Comparison of ENCODE assay signal across 8 mouse cellular contexts in the genomic region with DNA sequence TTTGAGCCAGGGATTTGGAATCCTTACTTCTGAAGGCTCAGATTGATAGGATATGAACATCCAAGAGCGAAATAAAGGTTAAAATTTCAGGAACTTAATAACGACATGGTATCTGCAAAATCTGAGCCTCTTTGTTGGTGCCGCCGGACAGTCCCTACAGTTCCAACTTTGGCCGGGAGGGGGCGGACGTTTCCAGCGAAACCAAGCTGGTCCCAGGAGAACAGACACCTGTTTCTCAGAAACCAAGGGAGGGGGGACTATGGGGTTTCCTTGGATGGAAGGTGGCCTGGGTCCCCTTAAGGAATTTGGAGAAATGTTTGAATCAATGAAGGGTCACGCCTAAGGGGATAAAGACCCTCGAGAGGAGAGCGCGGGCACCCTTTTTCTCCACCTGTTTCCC. TPM values are rescaled to one million over a fixed set of nuclear protein-coding genes. Genes with fewer than 3 reads are reported as not detected.
A peak's percentile ranks its signal among the peaks of the same experiment; 100 is the strongest.
DNase-seq lines count a peak whose midpoint lies in the region; ATAC-seq lines count a peak whose summit lies in the region.

No protein-coding gene starts in this region.

- no peak for ATAC-seq in CD4-positive, CD25-positive, alpha-beta regulatory T cell, adult 4 months
- peak; percentile 45 for ATAC-seq in megakaryocyte progenitor cell, adult 5-6 weeks (replicated peaks; ENCODE audit: poor library complexity)

- intact Hi-C loops in gastrocnemius, postnatal 36 days (cut with DNase I): loop anchor here (2.0 kb wide), 1 partner anchor 82 kb away; no protein-coding TSS in a partner anchor

- DNase-seq in CD4-positive, CD25-positive, alpha-beta regulatory T cell, adult 2 months (ENCODE audit: low read depth, low spot score): peak; percentile 86
- peak; percentile 79 for DNase-seq in NIH3T3 (ENCODE audit: low read depth)
- peak; percentile 87 to 90 for DNase-seq in cerebellum, postnatal 36 days
- DNase-seq in gastrocnemius, postnatal 36 days: peak; percentile 69 to 73
- peak; percentile 83 for DNase-seq in layer of hippocampus, postnatal 14 days (ENCODE audit: low spot score in 2 of 2)
- DNase-seq in spleen, postnatal 36 days (ENCODE audit: low spot score in 2 of 2): peak; percentile 62 to 69

RNA-seq across cellular contexts. Expression of a gene that starts 5.3 kb away (rescaled TPM):
- not detected for polyA plus RNA-seq in CD4-positive, CD25-positive, alpha-beta regulatory T cell, adult 4 months (2017; shearing (Covaris generic))
- under 1 TPM; 0.20 to 0.30 TPM for total RNA-seq in gastrocnemius, postnatal 36 days (2021)
- 10 to 100 TPM; 80.1 to 83.1 TPM for total RNA-seq in layer of hippocampus, postnatal 14 days (2021)
- total RNA-seq in megakaryocyte progenitor cell, adult 5-6 weeks (2015): 1.2 TPM in 2 replicates
- 1.7 and 2.3 TPM in 2 replicates for total RNA-seq in megakaryocyte progenitor cell, adult 5-6 weeks (2017)

RNA-seq across cellular contexts. Expression of a gene that starts 9.2 kb away (rescaled TPM):
- 100 to 1,000 TPM; 406 to 454 TPM for polyA plus RNA-seq in CD4-positive, CD25-positive, alpha-beta regulatory T cell, adult 4 months (2017; shearing (Covaris generic))
- 1 to 10 TPM; 2.2 to 4.4 TPM for total RNA-seq in gastrocnemius, postnatal 36 days (2021)
- 1 to 10 TPM; 3.2 to 3.8 TPM for total RNA-seq in layer of hippocampus, postnatal 14 days (2021)
- 378 and 389 TPM in 2 replicates for total RNA-seq in megakaryocyte progenitor cell, adult 5-6 weeks (2015)
- 658 and 664 TPM in 2 replicates for total RNA-seq in megakaryocyte progenitor cell, adult 5-6 weeks (2017)

RNA-seq across cellular contexts. Expression of a gene that starts 53.7 kb away (rescaled TPM):
- polyA plus RNA-seq in CD4-positive, CD25-positive, alpha-beta regulatory T cell, adult 4 months (2017; shearing (Covaris generic)): 10 to 100 TPM; 55.6 to 71.0 TPM
- total RNA-seq in gastrocnemius, postnatal 36 days (2021): 10 to 100 TPM; 27.0 to 27.6 TPM
- 10 to 100 TPM; 73.5 to 74.2 TPM for total RNA-seq in layer of hippocampus, postnatal 14 days (2021)
- total RNA-seq in megakaryocyte progenitor cell, adult 5-6 weeks (2015): 63.9 and 89.2 TPM in 2 replicates
- 146 and 184 TPM in 2 replicates for total RNA-seq in megakaryocyte progenitor cell, adult 5-6 weeks (2017)

RNA-seq across cellular contexts. Expression of a gene that starts 53.9 kb away (rescaled TPM):
- 10 to 100 TPM; 25.8 to 27.5 TPM for polyA plus RNA-seq in CD4-positive, CD25-positive, alpha-beta regulatory T cell, adult 4 months (2017; shearing (Covaris generic))
- 10 to 100 TPM; 19.1 to 22.1 TPM for total RNA-seq in gastrocnemius, postnatal 36 days (2021)
- 10 to 100 TPM; 19.3 to 20.1 TPM for total RNA-seq in layer of hippocampus, postnatal 14 days (2021)
- total RNA-seq in megakaryocyte progenitor cell, adult 5-6 weeks (2015): 30.6 and 36.8 TPM in 2 replicates
- 18.0 and 21.1 TPM in 2 replicates for total RNA-seq in megakaryocyte progenitor cell, adult 5-6 weeks (2017)

Comparison
In these comparisons a context has a peak if more than half of its experiments do, and no peak if none do; other contexts are left out.
1. RNA of a gene that starts 5.3 kb away (total RNA-seq): 80.1 to 83.1 TPM in layer of hippocampus, postnatal 14 days; 1.2 to 2.3 TPM in megakaryocyte progenitor cell, adult 5-6 weeks and 0.20 to 0.30 TPM in gastrocnemius, postnatal 36 days; every median in the first group is over 10 times any median in the second.
2. RNA of a gene that starts 9.2 kb away (total RNA-seq): 378 to 664 TPM in megakaryocyte progenitor cell, adult 5-6 weeks; 2.2 to 4.4 TPM in gastrocnemius, postnatal 36 days and 3.2 to 3.8 TPM in layer of hippocampus, postnatal 14 days; every median in the first group is over 10 times any median in the second.
3. Peak in every context shown above with its lines, with median percentiles within 50 percentile points of each other: DNase-seq.